Mouse (Mus musculus): Measurements from ENCODE around the gene Ttc7. TPM values are rescaled to one million over a fixed set of nuclear protein-coding genes. Genes with fewer than 3 reads are reported as not detected.
A peak's percentile ranks its signal among the peaks of the same experiment; 100 is the strongest.

The Ttc7 gene
- polyA plus RNA-seq, 2 experiments: 7.8 to 7.9 TPM

DNA sequence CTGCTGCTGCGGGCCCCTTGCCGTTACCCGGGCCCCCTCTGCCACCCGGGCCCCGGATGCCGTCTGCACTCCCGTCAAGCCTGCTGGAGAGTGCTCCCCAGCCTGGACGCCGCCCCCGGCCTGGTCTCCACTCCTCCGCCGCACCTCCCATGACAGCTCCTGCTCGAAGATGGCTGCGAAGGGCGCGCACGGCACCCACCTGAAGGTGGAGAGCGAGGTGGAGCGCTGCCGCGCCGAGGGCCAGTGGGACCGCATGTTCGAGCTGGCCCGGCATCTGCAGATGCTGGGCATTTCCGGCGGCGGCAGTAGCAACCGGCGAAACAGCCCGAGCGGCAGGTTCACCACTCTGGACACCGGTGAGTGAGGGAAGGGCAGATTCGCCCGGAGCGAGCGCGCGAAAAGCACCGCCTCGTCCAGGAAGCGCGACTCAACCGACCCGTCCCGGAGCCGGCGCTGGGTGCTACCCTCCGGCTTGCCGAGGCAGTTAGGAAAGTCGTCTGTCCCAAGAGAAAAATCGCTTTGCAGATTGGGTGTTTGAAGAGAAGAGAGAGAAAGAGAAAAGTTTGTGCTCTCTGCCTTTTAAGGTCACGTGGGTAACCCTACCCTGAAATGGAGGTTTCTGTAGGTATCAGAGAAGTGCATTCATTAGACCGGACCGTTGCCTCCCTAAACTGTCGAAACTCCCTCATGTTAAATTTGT is 519 bp downstream of the Ttc7 start:
- Histone ChIP-seq H3K9ac (replicated peaks) (peak overlapping the region; percentile 79), H3K27me3 (ENCODE audit: control insufficient read depth, insufficient read depth, low read length) (no peaks in the 10 kb centered on the region), H3K4me1 (replicated peaks; ENCODE audit: control insufficient read depth in 2 of 2, insufficient read depth in 2 of 2, low read length in 1 of 2) (peaks cover 7 to 15% of the 10 kb centered on the region in 2 experiments), H3K4me3 (ENCODE audit: insufficient read depth in 1 of 2, low read depth in 2 of 2, low read length in 2 of 2) (peak overlapping the region; percentile 75 to 78), H3K4me2 (ENCODE audit: low read depth) (peak overlapping the region; percentile 99), H3K9me3 (ENCODE audit: control insufficient read depth, low read length) (no peaks in the 10 kb centered on the region), H3K36me3 (replicated peaks; ENCODE audit: control insufficient read depth, insufficient read depth, low read depth) (no peaks in the 10 kb centered on the region), H3K27ac (peak overlapping the region; percentile 56)
- under 1% methylated on average over 56 of the region's 56 CpGs for WGBS (ENCODE audit: insufficient replicate concordance)
- DNase-seq (ENCODE audit: low read depth in 3 of 3, low spot score in 3 of 3) (no peak), ATAC-seq (ENCODE audit: insufficient read depth) (peak; percentile 50)
- TF ChIP-seq CTCF (IDR thresholded peaks at IDR 0.05; ENCODE audit: low read depth) (0 out of 2 replicates have a peak, but pooled peaks have one; percentile 14), EP300 (IDR thresholded peaks at IDR 0.05; ENCODE audit: low read depth) (no peak)

GRCm38 (mm10) chr17:87283755-87284481 is 1.2 kb downstream of the Ttc7 start:
- Histone ChIP-seq H3K27me3 (ENCODE audit: control insufficient read depth, insufficient read depth, low read length) (no peaks in the 10 kb centered on the region), H3K36me3 (replicated peaks; ENCODE audit: control insufficient read depth, insufficient read depth, low read depth) (no peaks in the 10 kb centered on the region), H3K9ac (replicated peaks) (peak overlapping the region; percentile 79), H3K4me2 (ENCODE audit: low read depth) (peak overlapping the region; percentile 99), H3K27ac (no peak overlapping the region; the same call in 1 of the 2 replicates), H3K9me3 (ENCODE audit: control insufficient read depth, low read length) (no peaks in the 10 kb centered on the region), H3K4me1 (replicated peaks; ENCODE audit: control insufficient read depth in 2 of 2, insufficient read depth in 2 of 2, low read length in 1 of 2) (peaks cover 7 to 15% of the 10 kb centered on the region in 2 experiments), H3K4me3 (ENCODE audit: insufficient read depth in 1 of 2, low read depth in 2 of 2, low read length in 2 of 2) (peak overlapping the region; percentile 75 to 78)
- DNase-seq (ENCODE audit: low read depth in 3 of 3, low spot score in 3 of 3) (peak in 2 of 3 experiments; percentile 49 to 56), ATAC-seq (ENCODE audit: insufficient read depth) (peak; percentile 24; the same call in 1 of the 2 replicates)
- no peak for TF ChIP-seq EP300 (IDR thresholded peaks at IDR 0.05; ENCODE audit: low read depth)
- no peak for TF ChIP-seq CTCF (IDR thresholded peaks at IDR 0.05; ENCODE audit: low read depth)
- WGBS (ENCODE audit: insufficient replicate concordance): 8% methylated on average over 21 of the region's 21 CpGs

DNA sequence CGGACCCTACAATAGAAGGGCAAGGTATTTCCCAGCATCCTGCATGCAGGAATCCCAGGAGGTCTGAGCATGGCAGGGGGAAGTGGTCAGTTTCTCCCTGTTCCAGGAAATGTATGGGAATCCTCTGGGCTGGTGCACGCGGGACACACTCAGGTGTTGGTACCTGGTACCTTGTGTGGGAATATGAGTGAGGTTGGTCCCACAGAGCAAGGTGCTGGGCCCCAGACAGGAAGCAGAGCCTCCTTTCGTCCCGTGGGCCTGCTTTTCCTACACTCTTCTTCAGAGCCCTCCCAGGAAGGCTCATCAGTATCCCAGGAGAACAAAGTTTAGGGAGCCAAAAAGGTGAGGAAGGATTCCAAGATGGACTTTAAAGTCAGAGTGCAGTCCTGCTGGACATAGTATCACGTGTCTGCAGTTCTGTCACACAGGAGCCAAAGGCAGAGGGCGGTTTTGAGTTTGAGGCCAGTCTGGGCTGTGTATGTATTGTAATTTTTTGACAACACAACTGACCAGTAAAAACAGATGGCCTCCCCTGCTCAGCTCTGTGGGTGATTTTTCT is 1.9 kb downstream of the Ttc7 start:
- no peak for ATAC-seq (ENCODE audit: insufficient read depth)

DNA sequence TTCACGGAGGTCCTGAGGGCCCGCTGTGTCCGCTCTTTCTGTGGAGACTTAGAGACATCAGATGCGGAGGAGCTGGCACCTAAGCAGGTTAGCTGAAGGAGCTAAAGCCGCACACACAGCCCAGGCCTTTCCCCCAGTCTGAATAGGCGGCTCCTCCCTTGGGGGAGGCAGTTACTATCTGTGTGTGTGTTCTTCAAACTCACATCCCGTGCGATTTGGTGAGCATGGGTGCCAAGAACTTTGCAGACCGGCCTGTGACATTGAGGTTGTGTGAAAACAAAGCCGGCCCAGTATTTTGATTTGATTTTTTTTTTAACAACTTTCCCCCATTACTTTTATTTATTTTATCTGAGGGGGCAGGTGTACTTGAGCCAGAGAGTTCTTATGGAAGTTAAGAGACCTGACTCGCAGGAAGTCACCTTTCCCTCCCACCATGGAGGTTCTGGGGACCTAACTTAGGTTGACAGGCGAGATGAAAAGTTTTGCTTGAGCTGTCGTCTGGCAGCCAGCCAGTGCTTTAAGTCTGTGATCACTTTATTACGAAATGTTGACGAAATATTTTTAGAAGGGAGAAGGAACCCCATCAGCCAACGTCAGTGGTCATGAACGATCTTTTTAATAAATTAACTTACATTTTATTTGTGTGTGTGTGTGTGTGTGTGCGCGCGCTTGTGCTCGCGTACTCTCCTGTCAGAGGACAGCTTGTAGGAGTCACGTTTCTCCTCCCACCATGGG is 3.2 kb downstream of the Ttc7 start:
- Histone ChIP-seq H3K9ac (replicated peaks) (no peak overlapping the region), H3K4me2 (ENCODE audit: low read depth) (no peak overlapping the region), H3K4me1 (replicated peaks; ENCODE audit: control insufficient read depth in 2 of 2, insufficient read depth in 2 of 2, low read length in 1 of 2) (peaks cover 7 to 15% of the 10 kb centered on the region in 2 experiments), H3K4me3 (ENCODE audit: insufficient read depth in 1 of 2, low read depth in 2 of 2, low read length in 2 of 2) (no peak overlapping the region), H3K27ac (no peak overlapping the region), H3K36me3 (replicated peaks; ENCODE audit: control insufficient read depth, insufficient read depth, low read depth) (no peaks in the 10 kb centered on the region), H3K27me3 (ENCODE audit: control insufficient read depth, insufficient read depth, low read length) (no peaks in the 10 kb centered on the region), H3K9me3 (ENCODE audit: control insufficient read depth, low read length) (no peaks in the 10 kb centered on the region)
- no peak for TF ChIP-seq EP300 (IDR thresholded peaks at IDR 0.05; ENCODE audit: low read depth)
- no peak for TF ChIP-seq CTCF (IDR thresholded peaks at IDR 0.05; ENCODE audit: low read depth)
- WGBS (ENCODE audit: insufficient replicate concordance): 74% methylated on average over 23 of the region's 23 CpGs
- ATAC-seq (ENCODE audit: insufficient read depth): no peak
- no peak for DNase-seq (ENCODE audit: low read depth in 3 of 3, low spot score in 3 of 3)

More for the DNA sequence above, 1.9 kb downstream of the Ttc7 start:
- Histone ChIP-seq H3K27me3 (ENCODE audit: control insufficient read depth, insufficient read depth, low read length) (no peaks in the 10 kb centered on the region), H3K4me2 (ENCODE audit: low read depth) (peak overlapping the region; percentile 99), H3K4me3 (ENCODE audit: insufficient read depth in 1 of 2, low read depth in 2 of 2, low read length in 2 of 2) (no peak overlapping the region; a peak in 1 of 4 replicates), H3K36me3 (replicated peaks; ENCODE audit: control insufficient read depth, insufficient read depth, low read depth) (no peaks in the 10 kb centered on the region), H3K9ac (replicated peaks) (no peak overlapping the region), H3K9me3 (ENCODE audit: control insufficient read depth, low read length) (no peaks in the 10 kb centered on the region), H3K27ac (no peak overlapping the region), H3K4me1 (replicated peaks; ENCODE audit: control insufficient read depth in 2 of 2, insufficient read depth in 2 of 2, low read length in 1 of 2) (peaks cover 7 to 15% of the 10 kb centered on the region in 2 experiments)
- TF ChIP-seq EP300 (IDR thresholded peaks at IDR 0.05; ENCODE audit: low read depth) (no peak), CTCF (IDR thresholded peaks at IDR 0.05; ENCODE audit: low read depth) (no peak)
- DNase-seq (ENCODE audit: low read depth in 3 of 3, low spot score in 3 of 3): no peak
- 74% methylated on average over 7 of the region's 7 CpGs for WGBS (ENCODE audit: insufficient replicate concordance)
